In genomic region chr5:34565545-34566283, GRCm38 (mm10) we compare ENCODE assay signal across 9 mouse cellular contexts. TPM values are rescaled to one million over a fixed set of nuclear protein-coding genes. Genes with fewer than 3 reads are reported as not detected.
DNase-seq lines count a peak whose midpoint lies in the region; ATAC-seq lines count a peak whose summit lies in the region.
"Had no signal": no experiment of that assay in that cellular context is flagged by ENCODE, and none has a peak within 500 bp of the region (broad histone marks: within the 10 kb centered on the region; RNA-seq: fewer than 3 reads in every experiment).

No protein-coding gene starts in this region.

- ATAC-seq in kidney, embryonic 16.5 days (ENCODE audit: low FRiP score, low TSS enrichment): peak; percentile 55; the same call in 1 of the 2 replicates
- ATAC-seq in megakaryocyte, adult 5-6 weeks (ENCODE audit: poor library complexity, severe bottlenecking): peak; percentile 18; the same call in 1 of the 2 replicates

- peaks cover 21% of the 10 kb centered on the region for H3K36me3 ChIP-seq in kidney, embryonic 16.5 days (ENCODE audit: insufficient read depth, low read length)

- H3K4me2 ChIP-seq in kidney, embryonic 16.5 days (replicated peaks; ENCODE audit: low read depth, low read length): no peak overlapping the region
- H3K4me2 ChIP-seq: limb, embryonic 12.5 days had no signal

- H3K27me3 ChIP-seq in kidney, embryonic 16.5 days (ENCODE audit: insufficient read depth, low read length): no peaks in the 10 kb centered on the region
- H3K27me3 ChIP-seq: limb, embryonic 12.5 days had no signal

- DNase-seq in kidney, adult 11 months: no peak
- peak; percentile 37 for DNase-seq in brain, embryonic 18.5 days (ENCODE audit: low read depth, low spot score)
- peak; percentile 87 to 90 for DNase-seq in heart, adult 18-20 months
- peak; percentile 74 for DNase-seq in layer of hippocampus, adult 9-10 months (ENCODE audit: low spot score)
- DNase-seq in embryo, embryonic 9.5 days (ENCODE audit: extremely low spot score): no peak
- no peak for DNase-seq in cerebellum, postnatal 36 days

- no peaks in the 10 kb centered on the region for H3K4me1 ChIP-seq in kidney, embryonic 16.5 days (ENCODE audit: insufficient read depth, low read length)
- H3K4me1 ChIP-seq: limb, embryonic 12.5 days had no signal

- peak overlapping the region; percentile 55 for H3K27ac ChIP-seq in kidney, embryonic 16.5 days (ENCODE audit: low read length)
- H3K27ac ChIP-seq: limb, embryonic 12.5 days had no signal

- H3K4me3 ChIP-seq in kidney, embryonic 16.5 days (ENCODE audit: low read length): no peak overlapping the region
- H3K4me3 ChIP-seq: limb, embryonic 12.5 days had no signal

- WGBS in kidney, embryonic 16.5 days: 57% methylated on average over 7 of the region's 7 CpGs

- H3K9ac ChIP-seq in kidney, embryonic 16.5 days (replicated peaks; ENCODE audit: low read length): no peak overlapping the region
- H3K9ac ChIP-seq: limb, embryonic 12.5 days had no signal

- H3K9me3 ChIP-seq in kidney, embryonic 16.5 days (ENCODE audit: low read length): no peaks in the 10 kb centered on the region
- H3K9me3 ChIP-seq: limb, embryonic 12.5 days had no signal

RNA-seq across cellular contexts. Expression of gene Add1, which starts 7.8 kb away (rescaled TPM):
- 217 and 219 TPM in 2 replicates for polyA plus RNA-seq in kidney, embryonic 16.5 days (2015; fragmentation: Nextera tagmentation; extraction: Ambion mirVana)
- total RNA-seq in heart, adult 18-20 months (2021): 100 to 1,000 TPM; 124 to 133 TPM
- total RNA-seq in megakaryocyte, adult 5-6 weeks (2015): 117 and 126 TPM in 2 replicates
- 137 and 192 TPM in 2 replicates for total RNA-seq in megakaryocyte, adult 5-6 weeks (2017)

RNA-seq across cellular contexts. Expression of gene Sh3bp2, which starts 40.1 kb away (rescaled TPM):
- polyA plus RNA-seq in kidney, embryonic 16.5 days (2015; fragmentation: Nextera tagmentation; extraction: Ambion mirVana): 5.6 and 9.5 TPM in 2 replicates
- 1 to 10 TPM; 2.6 to 3.2 TPM for total RNA-seq in heart, adult 18-20 months (2021)
- total RNA-seq in megakaryocyte, adult 5-6 weeks (2015): 34.7 and 38.5 TPM in 2 replicates
- total RNA-seq in megakaryocyte, adult 5-6 weeks (2017): 48.1 and 60.7 TPM in 2 replicates

RNA-seq across cellular contexts. Expression of gene Tnip2, which starts 51.9 kb away (rescaled TPM):
- 22.6 and 25.0 TPM in 2 replicates for polyA plus RNA-seq in kidney, embryonic 16.5 days (2015; fragmentation: Nextera tagmentation; extraction: Ambion mirVana)
- total RNA-seq in heart, adult 18-20 months (2021): 1 to 10 TPM; 5.7 to 5.9 TPM
- 10.9 and 12.1 TPM in 2 replicates for total RNA-seq in megakaryocyte, adult 5-6 weeks (2015)
- 34.4 and 41.3 TPM in 2 replicates for total RNA-seq in megakaryocyte, adult 5-6 weeks (2017)

Comparison
In these comparisons a context has a peak if more than half of its experiments do, and no peak if none do; other contexts are left out.
1. DNase-seq: peak in brain, embryonic 18.5 days (single experiment), heart, adult 18-20 months (2 of 2) and layer of hippocampus, adult 9-10 months (single experiment); none in kidney, adult 11 months (single experiment), embryo, embryonic 9.5 days (single experiment) and cerebellum, postnatal 36 days (0 of 2).
2. RNA of gene Sh3bp2, which starts 40.1 kb away (total RNA-seq): 34.7 to 60.7 TPM in megakaryocyte, adult 5-6 weeks; 2.6 to 3.2 TPM in heart, adult 18-20 months; every median in the first group is over 4 times any median in the second.